Mouse (Mus musculus) liver, embryonic 14.5 days (tissue): Measurements from ENCODE around the gene Myo1c. TPM values are rescaled to one million over a fixed set of nuclear protein-coding genes. Genes with fewer than 3 reads are reported as not detected.
A peak's percentile ranks its signal among the peaks of the same experiment; 100 is the strongest.

Source experiments
- ATAC-seq: fragments of 200-750 bp; cut with Nextera tagmentation; 2 replicates; pipeline ENCODE4 v1.8.0; 2017; ENCODE audit warnings: moderate number of reproducible peaks, mild to moderate bottlenecking, moderate library complexity; ENCODE audit not compliant: insufficient read depth
- DNase-seq, 3 experiments: peaks; one replicate each; pipeline ENCODE4 v3.0.0-alpha.2; 2012 to 2013; ENCODE audit warnings: low read depth in 3 of 3, low spot score in 3 of 3
- H3K27ac ChIP-seq: fragments of 300-500 bp; sonication (generic); 2 replicates; pipeline ENCODE4 v1.5.1; 2014; ENCODE audit warnings: moderate library complexity, mild to moderate bottlenecking, control low read depth, inconsistent platforms
- H3K27me3 ChIP-seq: fragments of 300-500 bp; sonication (generic); 2 replicates; pipeline ENCODE4 v1.6.1; 2014; ENCODE audit warnings: mild to moderate bottlenecking, low read length, moderate library complexity; ENCODE audit not compliant: control insufficient read depth, insufficient read depth
- H3K36me3 ChIP-seq: fragments of 300-500 bp; sonication (generic); replicated peaks from 2 replicates; pipeline ENCODE4 v1.6.1; 2014; ENCODE audit warnings: low read depth; ENCODE audit not compliant: control insufficient read depth, insufficient read depth
- H3K4me1 ChIP-seq, 2 experiments: fragments of 200-500 bp in 1 of 2; fragments of 300-500 bp in 1 of 2; sonication (generic) in 1 of 2; replicated peaks; 2 replicates each; pipeline ENCODE4 v1.6.1; 2012 to 2014; ENCODE audit warnings: antibody characterized with exemption in 1 of 2, inconsistent platforms in 1 of 2, low read length in 1 of 2; ENCODE audit not compliant: control insufficient read depth in 2 of 2, insufficient read depth in 2 of 2
- H3K4me2 ChIP-seq: fragments of 300-500 bp; sonication (generic); 2 replicates; pipeline ENCODE4 v1.6.1; 2014; ENCODE audit warnings: low read depth, mild to moderate bottlenecking, control low read depth, moderate library complexity
- H3K4me3 ChIP-seq, 2 experiments: fragments of 200-500 bp in 1 of 2; fragments of 300-500 bp in 1 of 2; sonication (generic) in 1 of 2; 2 replicates each; pipeline ENCODE4 v1.5.1; 2012 to 2014; ENCODE audit warnings: low read depth in 2 of 2, low read length in 2 of 2, mild to moderate bottlenecking in 2 of 2, control low read depth in 1 of 2, inconsistent platforms in 1 of 2, moderate library complexity in 1 of 2; ENCODE audit not compliant: insufficient read depth in 1 of 2
- H3K9ac ChIP-seq: fragments of 300-500 bp; sonication (generic); replicated peaks from 2 replicates; pipeline ENCODE4 v1.6.1; 2014; ENCODE audit warnings: mild to moderate bottlenecking, control low read depth, moderate library complexity
- H3K9me3 ChIP-seq: fragments of 300-500 bp; sonication (generic); 2 replicates; pipeline ENCODE4 v1.6.1; 2016; ENCODE audit warnings: low read length, mixed read lengths; ENCODE audit not compliant: control insufficient read depth
- CTCF ChIP-seq: IDR thresholded peaks from 2 replicates; pipeline ENCODE4 v1.5.1; 2016; ENCODE audit warnings: antibody characterized with exemption, low read depth, control low read depth
- EP300 ChIP-seq: IDR thresholded peaks from 2 replicates; pipeline ENCODE4 v1.6.1; 2016; ENCODE audit warnings: antibody characterized with exemption, low read depth
- WGBS: fragments of 180-500 bp; shearing (Covaris S2); extraction: QIAGEN DNeasy Blood & Tissue Kit; methylation state at CpG from one replicate; pipeline ENCODE4 v1.1.7; 2014; ENCODE audit not compliant: insufficient replicate concordance; 5-methylcytosine and 5-hydroxymethylcytosine counted together
- polyA plus RNA-seq, 2 experiments: library from polyadenylated mRNA; depleted of rRNA in 1 of 2; stranded (reverse) in 1 of 2; unstranded in 1 of 2; fragments of >200 nt; fragmentation: Nextera tagmentation in 1 of 2; extraction: Ambion mirVana in 1 of 2; gene quantifications; 2 replicates each; pipeline versions ENCODE4 v1.2.1 to v1.2.3; 2012 to 2014

Gene Myo1c
- polyA plus RNA-seq, 2 experiments, result 12.6 to 14.4 TPM

DNA sequence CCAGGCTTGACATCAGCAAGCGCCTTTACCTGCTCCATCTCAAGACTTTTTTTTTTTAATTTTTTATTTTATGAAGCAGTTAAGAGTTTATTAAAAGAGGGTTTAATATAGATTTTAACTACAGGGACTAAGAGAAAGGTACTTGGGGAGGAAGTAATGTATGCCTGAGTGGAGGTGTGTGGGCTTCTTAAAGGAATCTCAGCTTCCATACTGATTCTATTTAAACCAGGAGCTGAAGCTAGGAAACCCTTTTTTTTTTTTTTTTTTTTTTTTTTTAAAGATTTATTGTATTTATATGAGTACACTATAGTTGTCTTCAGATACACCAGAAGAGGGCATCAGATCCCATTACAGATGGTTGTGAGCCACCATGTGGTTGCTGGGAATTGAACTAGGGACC lies 35.5 kb upstream of the Myo1c start:
- Histone ChIP-seq H3K9me3 (no peaks in the 10 kb centered on the region), H3K27ac (no peak overlapping the region), H3K4me1 (no peaks in the 10 kb centered on the region), H3K4me2 (no peak overlapping the region), H3K9ac (no peak overlapping the region), H3K27me3 (no peaks in the 10 kb centered on the region), H3K36me3 (peaks cover 9% of the 10 kb centered on the region), H3K4me3 (no peak overlapping the region)
- DNase-seq (no peak), ATAC-seq (no peak)
- TF ChIP-seq CTCF (no peak), EP300 (no peak)
- 88% methylated on average over 1 of the region's 1 CpGs for WGBS

DNA sequence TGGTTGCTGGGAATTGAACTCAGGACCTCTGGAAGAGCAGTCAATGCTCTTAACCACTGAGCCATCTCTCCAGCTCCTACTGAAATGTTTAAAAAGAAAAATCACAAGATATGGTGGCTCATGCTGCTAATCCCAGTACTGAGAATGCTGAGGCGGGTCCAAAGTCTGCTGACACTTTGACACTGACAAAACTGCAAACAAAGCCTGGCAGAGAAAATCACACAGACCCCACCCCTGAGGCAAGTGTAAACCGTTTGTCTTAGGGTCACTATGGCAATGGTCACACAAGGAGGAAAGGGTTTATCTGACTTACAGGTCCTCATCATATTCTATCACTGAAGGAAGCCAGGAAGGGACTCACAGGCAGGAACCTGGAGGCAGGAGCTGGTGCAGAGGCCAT lies 34.7 kb upstream of the Myo1c start:
- ATAC-seq (no peak; the same call in 1 of the 2 replicates), DNase-seq (no peak)
- H3K9me3 ChIP-seq, result no peaks in the 10 kb centered on the region
- no peak overlapping the region for H3K27ac ChIP-seq
- no peaks in the 10 kb centered on the region for H3K27me3 ChIP-seq
- H3K9ac ChIP-seq, result no peak overlapping the region
- WGBS, result 59% methylated on average over 2 of the region's 2 CpGs
- no peaks in the 10 kb centered on the region for H3K4me1 ChIP-seq
- H3K36me3 ChIP-seq, result peaks cover 12% of the 10 kb centered on the region
- no peak overlapping the region for H3K4me2 ChIP-seq
- TF ChIP-seq CTCF (no peak), EP300 (no peak)
- no peak overlapping the region for H3K4me3 ChIP-seq

DNA sequence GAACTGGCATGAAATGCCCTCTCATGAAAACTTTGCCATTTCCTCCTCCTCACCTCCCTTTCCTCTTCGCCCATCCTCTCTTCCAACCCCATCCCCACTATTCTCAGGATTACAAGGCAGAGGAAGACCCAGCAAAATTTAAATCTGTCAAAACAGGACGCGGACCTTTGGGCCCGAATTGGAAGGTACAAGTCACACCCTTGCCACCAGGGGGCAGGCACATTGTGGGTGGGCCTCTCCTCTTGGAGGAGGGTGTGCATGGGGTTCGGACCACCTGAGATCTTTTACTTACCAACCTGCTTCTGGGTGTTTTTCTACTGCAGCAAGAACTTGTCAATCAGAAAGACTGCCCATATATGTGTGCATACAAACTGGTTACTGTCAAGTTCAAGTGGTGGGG lies 31.2 kb upstream of the Myo1c start:
- Histone ChIP-seq H3K9me3 (no peaks in the 10 kb centered on the region), H3K27me3 (no peaks in the 10 kb centered on the region), H3K36me3 (peaks cover 6% of the 10 kb centered on the region), H3K4me1 (peaks cover 0 to 6% of the 10 kb centered on the region in 2 experiments; a peak in 2 of 4 replicates), H3K9ac (no peak overlapping the region), H3K4me2 (no peak overlapping the region), H3K4me3 (no peak overlapping the region), H3K27ac (no peak overlapping the region)
- WGBS, result 75% methylated on average over 5 of the region's 5 CpGs
- TF ChIP-seq EP300 (no peak), CTCF (peak; percentile 75)
- ATAC-seq, result no peak
- no peak for DNase-seq

DNA sequence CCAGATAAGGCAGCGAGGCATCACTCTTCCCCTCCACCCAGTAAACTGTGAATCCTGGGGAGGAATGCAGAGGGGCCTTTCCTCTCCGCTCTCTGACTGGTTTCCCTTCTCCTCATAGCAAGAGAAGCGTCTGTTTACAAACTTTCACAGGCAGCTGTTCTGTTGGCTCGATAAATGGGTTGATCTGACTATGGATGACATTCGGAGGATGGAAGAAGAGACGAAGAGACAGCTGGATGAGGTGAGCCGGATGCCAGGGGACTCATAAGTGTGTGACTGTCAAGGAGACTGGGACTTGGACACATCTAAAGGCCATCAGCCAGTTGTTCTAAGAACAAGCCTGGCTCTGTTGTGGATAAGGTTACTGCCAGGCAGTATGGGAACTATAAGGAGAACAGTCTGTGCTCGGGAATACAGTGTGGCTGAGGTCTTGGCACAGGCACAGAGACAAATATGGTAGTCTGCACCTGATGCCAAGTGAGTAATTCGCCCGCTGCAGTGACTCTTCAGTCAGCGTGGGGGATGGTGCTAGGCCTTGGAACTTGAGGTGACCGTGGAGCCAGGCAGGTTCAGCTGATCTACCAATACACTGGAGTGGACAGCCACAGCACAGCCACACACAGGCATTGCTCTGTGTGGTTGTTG lies 30.0 kb upstream of the Myo1c start:
- peaks cover 6% of the 10 kb centered on the region for H3K36me3 ChIP-seq
- TF ChIP-seq EP300 (no peak), CTCF (no peak)
- H3K27ac ChIP-seq, result no peak overlapping the region
- ATAC-seq (no peak), DNase-seq (no peak)
- no peaks in the 10 kb centered on the region for H3K9me3 ChIP-seq
- no peak overlapping the region for H3K9ac ChIP-seq
- H3K27me3 ChIP-seq, result no peaks in the 10 kb centered on the region
- H3K4me2 ChIP-seq, result no peak overlapping the region
- 81% methylated on average over 12 of the region's 12 CpGs for WGBS
- H3K4me1 ChIP-seq, result peaks cover 0 to 10% of the 10 kb centered on the region in 2 experiments; a peak in 2 of 4 replicates
- H3K4me3 ChIP-seq, result no peak overlapping the region

DNA sequence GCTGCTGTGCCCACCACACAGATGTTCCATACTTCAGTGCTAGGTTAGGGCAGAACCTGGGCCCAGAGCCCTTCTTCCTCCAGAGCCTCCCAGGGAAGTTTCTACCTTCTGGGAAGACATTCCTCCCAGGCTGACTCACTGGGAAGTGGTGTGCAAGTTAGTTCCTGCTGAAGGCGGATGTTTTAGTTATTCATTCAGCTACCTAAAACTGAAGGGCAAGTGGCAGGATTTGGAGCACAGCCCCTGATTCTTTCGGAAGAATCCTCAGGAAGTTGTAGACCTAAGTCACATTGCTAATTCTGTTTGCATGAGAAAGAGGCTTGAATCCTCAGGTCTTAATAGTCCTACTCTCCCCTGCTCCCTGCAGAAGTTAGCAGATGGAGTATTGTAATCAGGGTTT lies 28.9 kb upstream of the Myo1c start:
- Histone ChIP-seq H3K4me3 (no peak overlapping the region), H3K36me3 (peaks cover 12% of the 10 kb centered on the region), H3K27me3 (no peaks in the 10 kb centered on the region), H3K9me3 (no peaks in the 10 kb centered on the region), H3K4me2 (no peak overlapping the region), H3K9ac (no peak overlapping the region), H3K4me1 (peaks cover 0 to 10% of the 10 kb centered on the region in 2 experiments; a peak in 2 of 4 replicates), H3K27ac (no peak overlapping the region)
- DNase-seq (no peak), ATAC-seq (no peak)
- TF ChIP-seq CTCF, result no peak
- TF ChIP-seq EP300, result no peak
- 73% methylated on average over 2 of the region's 2 CpGs for WGBS
